Mouse (Mus musculus) bone marrow, adult 2 months (tissue): ENCODE data around the gene Gm4924.

Experiments
- CTCF ChIP-seq: fragments of 200-500 bp; IDR thresholded peaks from 2 replicates; pipeline ENCODE4 v1.5.1; 2011; ENCODE audit warnings: low read length, control low read depth; ENCODE audit not compliant: control insufficient read depth, insufficient read depth
- POLR2A ChIP-seq: fragments of 200-500 bp; IDR thresholded peaks from 2 replicates; pipeline ENCODE4 v1.6.1; 2011; ENCODE audit warnings: low read depth, mild to moderate bottlenecking, control low read depth, low read length, borderline replicate concordance; ENCODE audit not compliant: control insufficient read depth

DNA sequence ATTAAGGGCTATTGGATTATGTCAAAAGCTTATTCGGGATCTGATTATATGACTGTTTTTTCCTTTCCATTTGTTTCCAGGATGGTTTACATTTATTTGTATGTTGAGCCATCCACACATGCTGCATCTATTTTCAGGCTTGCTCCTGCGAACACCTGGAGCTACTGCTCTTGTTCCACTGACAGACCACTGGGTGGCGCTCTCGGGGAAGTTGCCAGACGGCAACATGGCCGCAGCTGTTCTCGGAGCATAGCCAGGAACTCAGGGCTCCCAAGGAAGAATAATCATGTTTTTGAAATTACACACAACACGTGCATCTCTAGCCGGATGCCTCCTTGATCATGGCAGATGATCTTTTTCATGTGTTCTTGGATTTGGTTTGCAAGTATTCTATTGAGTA is 7.9 kb downstream of the Gm4924 start:
- no peak for TF ChIP-seq POLR2A
- TF ChIP-seq CTCF, result no peak
